ENCODE assay signal across 8 mouse cellular contexts in genomic region chr8:72548644-72549313, GRCm38 (mm10). TPM values are rescaled to one million over a fixed set of nuclear protein-coding genes. Genes with fewer than 3 reads are reported as not detected.
DNase-seq lines count a peak whose midpoint lies in the region; ATAC-seq and TF ChIP-seq lines count a peak whose summit lies in the region.

No protein-coding gene starts in this region.

- peak; percentile 9 for DNase-seq in heart, adult 8-10 months (ENCODE audit: low spot score)
- DNase-seq in heart, postnatal 4 days = no peak
- DNase-seq in MEL (ENCODE audit: low read depth, low spot score) (no peak), MN1 (ENCODE audit: low spot score) (no peak)
- peak; percentile 79 for DNase-seq in forebrain, embryonic 11.5 days (ENCODE audit: low spot score)
- no peak for DNase-seq in B cell, adult 2 months

- TF ChIP-seq POLR2A in MEL (IDR thresholded peaks at IDR 0.05; ENCODE audit: control insufficient read depth in 1 of 2, insufficient read depth in 1 of 2, low read depth in 1 of 2, low read length in 2 of 2, poor library complexity in 1 of 2) = no peak

- TF ChIP-seq EP300 in MEL (IDR thresholded peaks at IDR 0.05; ENCODE audit: low read depth in 1 of 2, low read length in 2 of 2) = no peak

- H3K36me3 ChIP-seq in MEL (ENCODE audit: control insufficient read depth in 1 of 2, insufficient read depth in 2 of 2, low read length in 2 of 2) = peaks cover 7 to 35% of the 10 kb centered on the region in 2 experiments
- H3K36me3 ChIP-seq in forebrain, embryonic 11.5 days (ENCODE audit: control insufficient read depth, insufficient read depth, low read length) = peaks cover 2% of the 10 kb centered on the region; the same call in 1 of the 2 replicates
- H3K36me3 ChIP-seq in intestine, embryonic 16.5 days (ENCODE audit: control insufficient read depth, insufficient read depth, low read length) = no peaks in the 10 kb centered on the region

- peak overlapping the region; percentile 80 for H3K9ac ChIP-seq in MEL (ENCODE audit: control insufficient read depth, low read depth, low read length, poor library complexity, severe bottlenecking)
- peak overlapping the region; percentile 68 for H3K9ac ChIP-seq in forebrain, embryonic 11.5 days (ENCODE audit: low read length)
- H3K9ac ChIP-seq in intestine, embryonic 16.5 days (ENCODE audit: low read depth, low read length) = peak overlapping the region; percentile 81

- no peak for TF ChIP-seq RAD21 in MEL (IDR thresholded peaks at IDR 0.05; ENCODE audit: low read depth, low read length)

- TF ChIP-seq CTCF in MEL (IDR thresholded peaks at IDR 0.05 in 2 of 3, conservative IDR thresholded peaks at IDR 0.05 in 1 of 3; ENCODE audit: control insufficient read depth in 1 of 3, insufficient read depth in 1 of 3, low read depth in 2 of 3, low read length in 3 of 3, poor library complexity in 1 of 3, severe bottlenecking in 1 of 3) = no peak

- H3K4me2 ChIP-seq in forebrain, embryonic 11.5 days (ENCODE audit: low read depth, low read length, severe bottlenecking) = peak overlapping the region; percentile 76
- H3K4me2 ChIP-seq in intestine, embryonic 16.5 days (ENCODE audit: low read depth, low read length) = peak overlapping the region; percentile 67

- WGBS in forebrain, embryonic 11.5 days = under 1% methylated on average over 45 of the region's 45 CpGs
- WGBS in intestine, embryonic 16.5 days = under 1% methylated on average over 40 of the region's 45 CpGs

- peaks cover 47% of the 10 kb centered on the region for H3K79me2 ChIP-seq in MEL (ENCODE audit: control insufficient read depth, insufficient read depth, low read length, poor library complexity)

- peaks cover 7 to 11% of the 10 kb centered on the region in 2 experiments for H3K4me1 ChIP-seq in MEL (ENCODE audit: control insufficient read depth in 1 of 2, insufficient read depth in 2 of 2, low read length in 2 of 2)
- peaks cover 6% of the 10 kb centered on the region; the same call in 1 of the 2 replicates for H3K4me1 ChIP-seq in forebrain, embryonic 11.5 days (replicated peaks; ENCODE audit: control insufficient read depth, insufficient read depth, low read length)
- peaks cover 12% of the 10 kb centered on the region; the same call in 1 of the 2 replicates for H3K4me1 ChIP-seq in intestine, embryonic 16.5 days (ENCODE audit: control insufficient read depth, insufficient read depth, low read length)

- no peaks in the 10 kb centered on the region for H3K9me3 ChIP-seq in MEL (replicated peaks; ENCODE audit: insufficient read depth, low read length)
- H3K9me3 ChIP-seq in forebrain, embryonic 11.5 days (ENCODE audit: control insufficient read depth, low read length) = no peaks in the 10 kb centered on the region
- H3K9me3 ChIP-seq in intestine, embryonic 16.5 days (ENCODE audit: control insufficient read depth, low read length) = no peaks in the 10 kb centered on the region

- peak; percentile 79 for ATAC-seq in forebrain, embryonic 11.5 days (replicated peaks; ENCODE audit: low FRiP score)
- peak; percentile 76 for ATAC-seq in intestine, embryonic 16.5 days
- peak; percentile 40 for ATAC-seq in megakaryocyte progenitor cell, adult 5-6 weeks (replicated peaks; ENCODE audit: poor library complexity)

- peak overlapping the region; percentile 72 to 77 for H3K4me3 ChIP-seq in MEL (ENCODE audit: control insufficient read depth in 1 of 2, insufficient read depth in 1 of 2, low read depth in 2 of 2, low read length in 2 of 2)
- H3K4me3 ChIP-seq in forebrain, embryonic 11.5 days (ENCODE audit: low read depth, low read length) = peak overlapping the region; percentile 94
- peak overlapping the region; percentile 87 for H3K4me3 ChIP-seq in intestine, embryonic 16.5 days (ENCODE audit: low read length)

- H3K27me3 ChIP-seq in MEL (ENCODE audit: control insufficient read depth in 1 of 2, insufficient read depth in 2 of 2, low read length in 2 of 2) = no peaks in the 10 kb centered on the region
- no peaks in the 10 kb centered on the region for H3K27me3 ChIP-seq in forebrain, embryonic 11.5 days (ENCODE audit: control insufficient read depth, insufficient read depth, low read length)
- no peaks in the 10 kb centered on the region for H3K27me3 ChIP-seq in intestine, embryonic 16.5 days (replicated peaks; ENCODE audit: control insufficient read depth, insufficient read depth, low read length)

- peak overlapping the region; percentile 81 for H3K27ac ChIP-seq in MEL (ENCODE audit: control insufficient read depth, low read depth, low read length)
- peak overlapping the region; percentile 72 for H3K27ac ChIP-seq in forebrain, embryonic 11.5 days (ENCODE audit: low read depth, low read length)
- H3K27ac ChIP-seq in intestine, embryonic 16.5 days (ENCODE audit: low read length) = peak overlapping the region; percentile 94

TF ChIP-seq in MEL, 35 proteins besides CTCF, POLR2A, EP300 and RAD21 (continues in another document):
- TF ChIP-seq USF2 (IDR thresholded peaks at IDR 0.05; ENCODE audit: borderline replicate concordance in 1 of 2, insufficient read depth in 1 of 2, low read depth in 1 of 2, low read length in 2 of 2) (no peak), MYC (IDR thresholded peaks at IDR 0.05; ENCODE audit: low read depth, low read length) (no peak; the same call in 1 of the 2 replicates), MXI1 (IDR thresholded peaks at IDR 0.05; ENCODE audit: low read depth, low read length) (no peak; the same call in none of the 2 replicates), BHLHE40 (IDR thresholded peaks at IDR 0.05; ENCODE audit: borderline replicate concordance, low read depth, low read length) (no peak), RCOR1 (IDR thresholded peaks at IDR 0.05; ENCODE audit: low read depth, low read length) (no peak), CHD2 (IDR thresholded peaks at IDR 0.05; ENCODE audit: low read length) (no peak), NELFE (IDR thresholded peaks at IDR 0.05; ENCODE audit: low read depth, low read length) (no peak), CHD1 (IDR thresholded peaks at IDR 0.05; ENCODE audit: low read depth, low read length) (no peak), MAX (IDR thresholded peaks at IDR 0.05; ENCODE audit: low read length) (0 out of 2 replicates have a peak, but pooled peaks have one; percentile 41), GATA1 (IDR thresholded peaks at IDR 0.05; ENCODE audit: low read depth, low read length) (no peak), E2F4 (IDR thresholded peaks at IDR 0.05; ENCODE audit: borderline replicate concordance, low read depth, low read length) (no peak), USF1 (IDR thresholded peaks at IDR 0.05; ENCODE audit: low read depth, low read length) (0 out of 2 replicates have a peak, but pooled peaks have one; percentile 32), ZMIZ1 (IDR thresholded peaks at IDR 0.05; ENCODE audit: low read depth, low read length) (no peak), KAT2A (conservative IDR thresholded peaks at IDR 0.05; ENCODE audit: low read depth, low read length) (no peak), ZNF384 (IDR thresholded peaks at IDR 0.05; ENCODE audit: low read depth, low read length) (no peak), POLR2AphosphoS5 (IDR thresholded peaks at IDR 0.05; ENCODE audit: borderline replicate concordance, low read depth, low read length) (no peak)

RNA-seq across cellular contexts. Expression of gene Med26, which starts 0.7 kb away (rescaled TPM):
- 1 to 10 TPM; 6.3 to 8.5 (median 7.6) TPM for total RNA-seq in heart, adult 8-10 months (2022)
- 1 to 10 TPM; 8.6 TPM for total RNA-seq in heart, postnatal 4 days (2021)
- 14.1 and 15.0 TPM in 2 replicates for total RNA-seq in MEL (2012; rRNA removed)
- 10 to 100 TPM in 1 of 2 experiments, not detected in 1; 28.3 TPM for polyA plus RNA-seq in MEL (2012; ENCODE audit: insufficient read depth in 1 of 2, insufficient read length in 2 of 2, low read depth in 1 of 2, low replicate concordance in 2 of 2, missing spikeins in 1 of 2)
- polyA plus RNA-seq in forebrain, embryonic 11.5 days (2014; fragmentation: Nextera tagmentation; extraction: Ambion mirVana) = 18.1 and 19.2 TPM in 2 replicates
- 13.5 and 14.2 TPM in 2 replicates for polyA plus RNA-seq in intestine, embryonic 16.5 days (2015; fragmentation: Nextera tagmentation; extraction: Ambion mirVana)
- total RNA-seq in megakaryocyte progenitor cell, adult 5-6 weeks (2015) = 10.0 and 12.0 TPM in 2 replicates
- total RNA-seq in megakaryocyte progenitor cell, adult 5-6 weeks (2017) = 8.6 and 9.9 TPM in 2 replicates

RNA-seq across cellular contexts. Expression of gene Smim7, which starts 22.1 kb away (rescaled TPM):
- total RNA-seq in heart, adult 8-10 months (2022) = 100 to 1,000 TPM; 117 to 141 (median 135) TPM
- total RNA-seq in heart, postnatal 4 days (2021) = 100 to 1,000 TPM; 120 to 130 TPM
- total RNA-seq in MEL (2012; rRNA removed) = 34.3 and 39.3 TPM in 2 replicates
- 10 to 100 TPM in 1 of 2 experiments, not detected in 1; 43.6 TPM for polyA plus RNA-seq in MEL (2012; ENCODE audit: insufficient read depth in 1 of 2, insufficient read length in 2 of 2, low read depth in 1 of 2, low replicate concordance in 2 of 2, missing spikeins in 1 of 2)
- 108 and 117 TPM in 2 replicates for polyA plus RNA-seq in forebrain, embryonic 11.5 days (2014; fragmentation: Nextera tagmentation; extraction: Ambion mirVana)
- polyA plus RNA-seq in intestine, embryonic 16.5 days (2015; fragmentation: Nextera tagmentation; extraction: Ambion mirVana) = 114 and 121 TPM in 2 replicates
- total RNA-seq in megakaryocyte progenitor cell, adult 5-6 weeks (2015) = 45.9 and 54.0 TPM in 2 replicates
- total RNA-seq in megakaryocyte progenitor cell, adult 5-6 weeks (2017) = 47.5 and 52.1 TPM in 2 replicates

RNA-seq across cellular contexts. Expression of gene Tmem38a, which starts 23.1 kb away (rescaled TPM):
- total RNA-seq in heart, adult 8-10 months (2022) = 100 to 1,000 TPM; 501 to 520 (median 513) TPM
- 100 to 1,000 TPM; 213 to 221 TPM for total RNA-seq in heart, postnatal 4 days (2021)
- total RNA-seq in MEL (2012; rRNA removed) = 0.92 and 1.1 TPM in 2 replicates
- 1 to 10 TPM in 1 of 2 experiments, not detected in 1; 3.0 TPM for polyA plus RNA-seq in MEL (2012; ENCODE audit: insufficient read depth in 1 of 2, insufficient read length in 2 of 2, low read depth in 1 of 2, low replicate concordance in 2 of 2, missing spikeins in 1 of 2)
- polyA plus RNA-seq in forebrain, embryonic 11.5 days (2014; fragmentation: Nextera tagmentation; extraction: Ambion mirVana) = 8.9 and 9.7 TPM in 2 replicates
- polyA plus RNA-seq in intestine, embryonic 16.5 days (2015; fragmentation: Nextera tagmentation; extraction: Ambion mirVana) = 12.1 and 12.2 TPM in 2 replicates
- total RNA-seq in megakaryocyte progenitor cell, adult 5-6 weeks (2015) = 0.42 and 1.1 TPM in 2 replicates
- 0.58 and 1.6 TPM in 2 replicates for total RNA-seq in megakaryocyte progenitor cell, adult 5-6 weeks (2017)

RNA-seq across cellular contexts. Expression of gene Slc35e1, which starts 56.4 kb away (rescaled TPM):
- total RNA-seq in heart, adult 8-10 months (2022) = 10 to 100 TPM; 77.1 to 88.7 (median 82.1) TPM
- 10 to 100 TPM; 25.6 to 27.1 TPM for total RNA-seq in heart, postnatal 4 days (2021)
- 24.4 and 31.7 TPM in 2 replicates for total RNA-seq in MEL (2012; rRNA removed)
- polyA plus RNA-seq in MEL (2012; ENCODE audit: insufficient read depth in 1 of 2, insufficient read length in 2 of 2, low read depth in 1 of 2, low replicate concordance in 2 of 2, missing spikeins in 1 of 2) = 10 to 100 TPM in 1 of 2 experiments, not detected in 1; 30.4 TPM
- polyA plus RNA-seq in forebrain, embryonic 11.5 days (2014; fragmentation: Nextera tagmentation; extraction: Ambion mirVana) = 20.9 and 21.1 TPM in 2 replicates
- 7.9 and 8.2 TPM in 2 replicates for polyA plus RNA-seq in intestine, embryonic 16.5 days (2015; fragmentation: Nextera tagmentation; extraction: Ambion mirVana)
- total RNA-seq in megakaryocyte progenitor cell, adult 5-6 weeks (2015) = 27.3 and 40.7 TPM in 2 replicates
- 26.8 and 30.3 TPM in 2 replicates for total RNA-seq in megakaryocyte progenitor cell, adult 5-6 weeks (2017)

Comparison
In these comparisons a context has a peak if more than half of its experiments do, and no peak if none do; other contexts are left out.
1. DNase-seq: peak in heart, adult 8-10 months (single experiment) and forebrain, embryonic 11.5 days (single experiment); none in heart, postnatal 4 days (single experiment), MEL (single experiment), B cell, adult 2 months (0 of 2) and MN1 (single experiment).
2. RNA of gene Tmem38a, which starts 23.1 kb away (total RNA-seq): 501 to 520 TPM in heart, adult 8-10 months and 213 to 221 TPM in heart, postnatal 4 days; 0.42 to 1.6 TPM in megakaryocyte progenitor cell, adult 5-6 weeks and 0.92 to 1.1 TPM in MEL; every median in the first group is over 10 times any median in the second.
3. Peak in every context shown above with its lines, with median percentiles within 50 percentile points of each other: H3K27ac ChIP-seq, H3K4me3 ChIP-seq, H3K9ac ChIP-seq and ATAC-seq.